Mouse (Mus musculus) gastrocnemius, postnatal 36 days (tissue): ENCODE data around the gene Olfr1084. TPM values are rescaled to one million over a fixed set of nuclear protein-coding genes. Genes with fewer than 3 reads are reported as not detected.
"Not testable (repeated sequence)": the region's sequence is repeated elsewhere in the genome, so short reads cannot be mapped to it uniquely, and the experiment has no call there.

Experiments
- DNase-seq, 2 experiments: peaks; one replicate each; pipeline ENCODE4 v3.0.0; 2022
- intact Hi-C: fragments of 180-260 bp; cut with DNase I; formaldehyde crosslinking; loops from one replicate; pipeline ENCODE4 v1.15.1; 2025
- long read RNA-seq, 2 experiments: library from polyadenylated mRNA; stranded (forward); transcript quantifications; one replicate each; pipeline ENCODE4 v2.0.0; 2021
- total RNA-seq, 2 experiments: library from RNA; stranded (reverse); gene quantifications; 2 replicates each; pipeline ENCODE4 v1.2.3; 2021

Gene Olfr1084
- not detected for total RNA-seq
- long read RNA-seq, experiment 1, result 0 reads
- long read RNA-seq, experiment 2, result 0 reads

DNA sequence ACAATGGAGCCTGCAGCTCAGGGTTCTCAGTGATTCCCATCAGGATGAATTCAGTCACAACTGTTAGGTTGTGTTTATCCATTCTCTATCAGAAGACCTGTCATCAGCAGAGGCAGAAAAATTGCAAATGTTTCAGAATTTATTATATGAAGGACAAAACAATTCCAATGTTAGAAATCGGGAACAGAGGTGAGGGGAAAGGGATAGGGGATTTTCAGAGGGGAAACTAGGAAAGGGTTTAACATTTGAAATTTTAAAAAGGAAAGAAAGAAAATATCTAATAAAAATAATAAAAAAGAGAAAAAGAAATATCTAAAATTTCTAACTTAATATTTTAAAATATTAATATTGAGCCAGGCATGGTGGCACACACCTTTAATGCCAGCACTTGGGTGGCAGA, at the start of gene Olfr1084:
Gene Olfr1084, minus strand, starts transcription at position 101 of the 400 bp plus-strand sequence.
- intact Hi-C loops, result not testable (repeated sequence)

DNA sequence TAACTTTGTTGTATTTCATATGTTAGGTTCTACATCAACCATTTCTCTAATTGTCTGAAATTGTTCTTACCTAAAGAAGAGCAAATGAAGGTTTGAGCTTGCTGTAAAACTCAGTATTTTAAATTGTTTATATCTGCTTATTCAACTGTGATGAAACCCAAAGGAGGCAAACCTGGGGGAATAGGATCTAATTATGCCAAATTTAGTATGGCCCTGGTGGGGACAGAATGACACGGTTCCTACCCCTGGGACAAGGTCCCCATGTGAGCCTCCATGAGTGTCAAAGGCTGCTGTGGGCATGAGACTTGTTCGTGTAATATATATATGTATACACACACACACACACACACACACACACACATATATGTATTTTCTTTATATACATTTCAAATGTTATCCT, 40.5 kb upstream of the Olfr1084 start, which contains the start of gene Olfr1086:
Gene Olfr1086, minus strand, starts transcription at position 101 of the 400 bp plus-strand sequence.
- intact Hi-C loops, result no loop called here
- DNase-seq, result no peak

More for the DNA sequence above, at the start of gene Olfr1084:
- DNase-seq, result not testable (repeated sequence)

DNA sequence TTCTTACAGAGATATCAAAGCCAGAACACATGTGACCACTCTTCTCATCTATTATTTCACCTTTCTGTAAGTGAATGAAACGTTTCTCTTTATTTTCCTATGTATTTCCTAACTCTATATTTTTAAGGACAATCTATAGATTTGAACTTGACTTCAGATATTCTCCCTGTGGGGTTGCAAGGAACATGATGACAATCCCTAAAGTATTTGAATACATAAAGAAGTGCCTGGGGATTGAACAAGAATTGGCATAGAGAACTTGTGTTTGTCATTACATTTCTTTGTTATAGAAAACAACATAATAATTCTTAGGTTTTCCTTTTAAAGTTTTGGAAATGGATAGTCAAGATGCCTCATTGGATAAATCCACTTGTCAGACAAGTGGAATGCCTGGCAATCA, 22.4 kb upstream of the Olfr1084 start, which contains the start of gene Olfr1085:
Gene Olfr1085, minus strand, starts transcription at position 101 of the 400 bp plus-strand sequence.
- intact Hi-C loops, result no loop called here
- no peak for DNase-seq

DNA sequence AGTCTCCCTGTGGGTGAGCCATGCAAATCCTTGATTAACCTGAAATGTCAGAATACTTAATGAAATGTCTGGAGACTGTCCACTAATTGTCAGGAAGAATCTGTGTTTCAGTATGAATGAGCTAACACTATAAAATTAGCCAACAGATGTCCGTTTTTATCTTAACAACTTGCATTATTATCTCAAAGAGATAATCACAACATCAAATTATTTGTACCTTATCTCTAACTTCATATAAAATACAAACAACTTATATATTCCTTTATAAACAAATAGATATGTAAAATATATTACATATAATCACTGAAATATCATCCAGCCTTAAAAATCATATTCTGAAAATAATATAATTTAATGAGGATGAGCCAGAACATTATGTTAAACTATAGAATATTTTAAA, 40.7 kb downstream of the Olfr1084 start, which contains the start of gene Olfr1082:
Gene Olfr1082, minus strand, starts transcription at position 101 of the 400 bp plus-strand sequence.
- DNase-seq, intact Hi-C loops: not testable (repeated sequence)

Other genes with a start within 250 kb of the Olfr1084 start
- not detected for gene Olfr1061, start 225.7 kb downstream of the Olfr1084 start, total RNA-seq
- gene Olfr1062, start 213.0 kb downstream of the Olfr1084 start, total RNA-seq, result not detected
- gene Olfr1065, start 189.1 kb downstream of the Olfr1084 start, total RNA-seq, result not detected
- gene Olfr1066, start 183.5 kb downstream of the Olfr1084 start, total RNA-seq, result not detected
- gene Olfr228, start 152.3 kb downstream of the Olfr1084 start, total RNA-seq, result not detected
- not detected for gene Olfr1076, start 131.3 kb downstream of the Olfr1084 start, total RNA-seq
- not detected for gene Olfr1079, start 97.2 kb downstream of the Olfr1084 start, total RNA-seq
- gene Olfr1080, start 81.5 kb downstream of the Olfr1084 start, total RNA-seq, result not detected
- gene Olfr1082, start 40.8 kb downstream of the Olfr1084 start, total RNA-seq, result not detected
- not detected for gene Olfr1085, start 22.3 kb upstream of the Olfr1084 start, total RNA-seq
- gene Olfr1086, start 40.4 kb upstream of the Olfr1084 start, total RNA-seq, result not detected
- gene Olfr1087, start 58.7 kb upstream of the Olfr1084 start, total RNA-seq, result not detected
- gene Olfr1089, start 94.0 kb upstream of the Olfr1084 start, total RNA-seq, result not detected
- not detected for gene Olfr1090, start 119.3 kb upstream of the Olfr1084 start, total RNA-seq
- gene Olfr1093, start 142.8 kb upstream of the Olfr1084 start, total RNA-seq, result not detected
- not detected for gene Olfr141, start 170.3 kb upstream of the Olfr1084 start, total RNA-seq
- not detected for gene Olfr1094, start 184.9 kb upstream of the Olfr1084 start, total RNA-seq
- gene Olfr1095, start 212.0 kb upstream of the Olfr1084 start, total RNA-seq, result not detected
- not detected for gene Gm13723, start 235.1 kb upstream of the Olfr1084 start, total RNA-seq